Mouse (Mus musculus): ENCODE measurements around the gene Rab29.

GRCm38 (mm10) chr1:131869561-131869960 is 2.5 kb downstream of the Rab29 start:
- no peak for TF ChIP-seq CTCF (IDR thresholded peaks at IDR 0.05; ENCODE audit: borderline replicate concordance, extremely low read depth, insufficient read depth, insufficient read length)
- no peak for TF ChIP-seq POLR2A (IDR thresholded peaks at IDR 0.05; ENCODE audit: borderline replicate concordance, extremely low read depth, insufficient read depth, insufficient read length, poor library complexity, severe bottlenecking)

All from brain, embryonic 14.5 days (tissue).